Mouse (Mus musculus): ENCODE measurements around the gene Exoc4. TPM values are rescaled to one million over a fixed set of nuclear protein-coding genes. Genes with fewer than 3 reads are reported as not detected.

Gene Exoc4
- polyA plus RNA-seq, 1 experiment, result 9.2 TPM

- no peak for DNase-seq (ENCODE audit: low spot score)
Measured at GRCm38 (mm10) chr6:33468480-33468879, 219.6 kb downstream of the Exoc4 start.

- no peak for DNase-seq (ENCODE audit: low spot score)
Measured at GRCm38 (mm10) chr6:33476134-33476533, 227.2 kb downstream of the Exoc4 start.

GRCm38 (mm10) chr6:33484568-33484967 is 235.7 kb downstream of the Exoc4 start:
- DNase-seq (ENCODE audit: low spot score), result no peak

GRCm38 (mm10) chr6:33489788-33490187 is 240.9 kb downstream of the Exoc4 start:
- DNase-seq (ENCODE audit: low spot score), result no peak

DNA sequence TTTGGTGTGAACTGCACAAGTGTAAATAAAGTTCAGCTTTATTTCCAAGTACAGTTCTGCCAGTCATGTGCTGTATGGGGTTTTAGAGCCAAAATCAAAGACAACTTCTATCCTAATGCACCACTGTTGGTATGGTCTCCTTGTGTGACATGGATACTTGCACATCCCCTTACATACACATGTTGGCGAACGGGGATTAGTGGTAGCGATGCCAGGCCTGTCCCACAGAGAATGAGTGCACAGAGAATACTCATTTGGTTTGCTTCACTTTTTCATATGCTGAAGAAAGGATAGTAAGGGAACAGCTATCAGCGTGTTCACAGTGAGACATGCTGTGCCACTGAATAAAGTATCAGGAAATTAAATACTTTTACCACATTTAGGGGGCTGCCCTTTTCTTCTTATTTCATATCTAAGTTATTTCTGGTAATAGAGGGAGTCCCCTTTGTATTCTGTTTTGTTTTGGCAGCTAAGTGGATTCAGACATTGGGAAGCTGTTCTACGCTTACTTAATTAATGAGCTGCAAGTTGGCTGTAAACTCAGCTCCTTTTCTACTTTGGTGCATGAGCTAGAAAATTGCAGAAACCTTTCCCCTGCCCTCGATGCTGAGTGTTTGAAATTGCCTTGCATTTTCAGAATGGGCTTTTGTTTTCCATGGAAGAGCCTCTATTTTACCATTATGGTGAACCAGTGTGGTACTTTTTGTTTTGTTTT is 247.4 kb downstream of the Exoc4 start:
- DNase-seq (ENCODE audit: low spot score), result no peak

DNA sequence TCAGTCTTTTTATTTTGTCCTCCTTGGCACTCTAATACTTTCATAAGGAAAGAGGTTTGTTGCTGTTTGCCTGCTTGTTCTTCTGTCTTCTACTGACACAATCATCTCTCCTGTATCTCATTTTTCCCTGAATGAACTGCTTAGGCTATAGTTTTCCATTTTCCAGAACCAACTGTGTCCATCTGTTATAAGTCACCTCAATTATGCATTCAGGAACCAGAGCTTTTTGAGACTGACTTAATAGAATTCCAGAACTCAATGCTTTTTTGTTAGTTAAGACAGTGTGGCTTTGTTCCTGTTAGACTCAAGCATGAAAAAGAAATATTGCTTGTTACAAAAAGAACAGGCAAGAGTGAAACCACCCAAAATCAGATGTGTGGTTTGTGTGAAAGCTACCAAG is 248.5 kb downstream of the Exoc4 start:
- DNase-seq (ENCODE audit: low spot score), result no peak

DNA sequence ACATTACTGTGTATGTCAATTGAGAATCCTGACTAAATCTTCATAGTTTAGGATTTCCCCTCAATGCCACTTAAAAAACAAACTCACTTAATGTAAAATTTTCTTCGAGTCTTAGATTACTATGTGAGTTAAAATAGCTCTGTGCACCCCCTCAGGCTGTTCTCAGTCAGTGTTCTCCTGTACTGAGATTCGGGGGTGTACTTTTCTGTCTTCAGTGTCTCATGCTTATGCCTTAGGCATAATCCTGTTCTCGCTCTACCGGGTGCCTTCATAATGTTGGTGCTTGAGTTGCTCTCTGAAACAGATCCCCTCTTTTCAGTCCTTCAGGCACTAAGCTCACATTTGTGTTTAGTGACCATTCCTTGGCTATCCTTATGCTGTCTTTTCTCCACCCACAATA is 253.5 kb downstream of the Exoc4 start:
- DNase-seq (ENCODE audit: low spot score), result no peak

DNA sequence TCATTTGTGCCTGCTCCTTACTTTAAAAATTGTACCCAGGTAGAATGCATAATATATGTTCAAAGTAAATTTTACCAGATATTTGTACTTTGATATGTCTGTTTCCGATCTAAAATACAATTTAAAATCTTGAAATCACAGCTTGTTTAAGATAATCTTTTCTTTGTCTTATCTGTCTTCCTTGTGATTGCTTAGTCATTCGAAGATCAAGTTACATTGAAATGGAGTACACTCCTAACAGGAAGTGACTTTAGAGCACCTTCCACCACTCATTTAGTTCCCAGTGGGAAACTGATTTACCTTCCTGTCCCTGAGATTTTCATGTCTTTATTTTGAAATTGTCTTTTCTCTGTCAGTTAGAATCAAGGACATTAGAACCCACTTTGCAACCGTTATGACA is 254.5 kb downstream of the Exoc4 start:
- no peak for DNase-seq (ENCODE audit: low spot score)

DNA sequence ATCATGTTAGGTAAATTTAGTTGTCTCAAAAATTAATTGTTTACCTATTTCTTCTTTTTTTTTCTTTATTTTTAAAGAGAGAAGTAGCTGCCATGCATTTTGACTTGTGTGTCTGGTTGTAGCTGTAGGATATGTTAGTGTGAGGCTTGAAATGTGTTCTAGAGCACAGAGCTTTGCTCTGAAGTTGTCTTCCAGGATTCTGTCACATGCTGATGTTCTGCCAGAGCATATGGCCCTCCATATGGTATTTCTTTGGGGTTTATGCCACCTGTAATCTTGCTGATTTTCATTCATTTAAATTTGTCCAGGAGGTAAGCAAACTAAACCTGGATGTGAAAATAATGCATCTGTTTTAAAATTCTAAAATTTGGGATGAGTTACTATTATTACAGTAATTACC is 258.2 kb downstream of the Exoc4 start:
- DNase-seq (ENCODE audit: low spot score), result no peak

DNA sequence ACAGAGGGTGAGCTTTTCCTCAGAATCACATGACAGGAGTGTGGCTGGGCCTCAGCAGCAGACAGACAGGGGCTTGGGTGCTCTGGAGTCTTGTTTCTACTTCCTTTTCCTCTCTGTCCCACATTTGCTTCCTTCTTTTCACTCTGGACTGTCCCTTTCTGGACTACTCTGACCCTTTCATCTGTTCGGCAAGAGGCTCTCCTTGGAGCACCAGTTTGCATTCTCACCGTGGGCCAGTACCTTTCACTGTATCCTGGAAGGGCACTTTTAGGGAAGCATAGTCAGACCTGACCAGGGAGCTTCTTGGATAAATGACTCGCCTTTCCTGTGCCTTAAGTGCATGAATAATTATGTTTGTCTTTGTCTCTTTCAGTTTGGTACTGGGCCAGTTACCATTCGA is 266.5 kb downstream of the Exoc4 start:
- no peak for DNase-seq (ENCODE audit: low spot score)

- DNase-seq (ENCODE audit: low spot score), result no peak
Measured at GRCm38 (mm10) chr6:33516798-33517197, 267.9 kb downstream of the Exoc4 start.

- DNase-seq (ENCODE audit: low spot score), result no peak
Measured at GRCm38 (mm10) chr6:33517890-33518410, 269.1 kb downstream of the Exoc4 start.

DNA sequence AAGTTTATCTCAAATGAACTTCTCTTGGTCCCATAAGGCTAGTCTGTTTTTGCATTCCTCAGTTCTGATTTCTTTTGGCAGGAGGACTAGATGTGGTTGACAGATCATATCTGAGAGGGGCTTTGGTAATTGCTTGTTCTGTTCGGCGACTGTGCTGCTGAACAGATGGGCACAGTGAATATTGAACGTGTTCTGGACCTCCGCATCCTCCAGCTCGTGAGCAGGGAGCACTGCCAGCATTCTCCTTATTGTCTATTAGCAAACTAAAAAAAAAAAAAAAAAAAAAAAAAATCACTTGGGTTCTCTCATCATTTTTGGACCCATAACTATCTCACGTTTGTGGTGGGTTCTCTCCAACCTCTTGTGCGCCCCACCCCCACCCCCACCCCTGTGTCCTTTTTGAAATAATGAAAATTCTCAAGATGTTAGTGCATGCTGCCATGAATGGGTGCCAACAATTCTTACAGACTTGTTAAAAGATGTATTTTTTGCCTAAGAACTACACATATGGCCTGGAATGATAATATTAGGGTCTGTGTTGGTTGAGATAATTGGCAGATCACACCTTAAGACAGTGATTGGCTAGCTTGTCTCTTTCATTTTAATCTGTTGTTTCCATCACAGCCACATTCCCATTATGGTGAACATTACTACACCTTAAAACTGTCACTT is 276.9 kb downstream of the Exoc4 start:
- DNase-seq (ENCODE audit: low spot score), result no peak

- no peak for DNase-seq (ENCODE audit: low spot score)
Measured at GRCm38 (mm10) chr6:33540356-33540755, 291.5 kb downstream of the Exoc4 start.

DNA sequence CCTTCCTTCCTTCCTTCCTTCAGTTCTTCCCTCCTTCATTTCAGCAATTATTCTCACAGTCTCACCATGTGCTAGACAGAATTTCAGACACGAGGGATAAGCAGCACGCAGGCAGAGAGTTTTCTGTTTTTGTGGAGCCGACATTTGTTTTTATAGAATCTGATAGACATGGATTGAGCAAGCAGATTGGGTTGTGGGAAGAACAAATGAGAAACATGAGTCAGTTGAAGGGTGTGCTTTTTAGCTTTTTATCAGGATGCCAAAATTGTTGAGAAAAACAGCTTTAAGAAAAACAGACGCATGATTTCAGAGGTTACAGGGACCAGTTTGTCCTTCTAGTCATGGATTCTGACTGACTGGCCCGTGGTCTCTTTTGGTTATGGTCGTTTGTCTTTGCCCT is 293.8 kb downstream of the Exoc4 start:
- DNase-seq (ENCODE audit: low spot score), result no peak

GRCm38 (mm10) chr6:33551934-33552333 is 303.0 kb downstream of the Exoc4 start:
- no peak for DNase-seq (ENCODE audit: low spot score)

- DNase-seq (ENCODE audit: low spot score), result no peak
Measured at GRCm38 (mm10) chr6:33560925-33561324, 312.0 kb downstream of the Exoc4 start.

DNA sequence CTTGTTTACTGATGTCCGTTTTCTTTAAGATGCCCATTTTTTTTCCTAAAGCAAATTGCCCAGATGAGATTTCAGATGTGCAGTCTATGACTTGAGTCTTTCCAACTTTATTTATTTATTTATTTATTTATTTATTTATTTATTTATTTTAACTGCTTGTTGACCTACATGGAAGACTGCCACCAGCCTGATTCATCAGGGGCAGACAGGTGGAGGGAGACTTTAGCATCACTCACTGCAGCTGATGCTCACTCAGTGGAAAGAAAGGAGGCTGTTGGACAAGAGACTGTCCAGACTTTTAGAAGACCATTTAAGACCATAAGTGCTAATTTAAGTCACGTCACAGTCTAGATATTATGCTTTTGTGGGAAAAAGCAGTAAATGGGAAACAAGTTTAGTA is 313.0 kb downstream of the Exoc4 start:
- no peak for DNase-seq (ENCODE audit: low spot score)

- DNase-seq (ENCODE audit: low spot score), result no peak
Measured at GRCm38 (mm10) chr6:33575947-33576346, 327.1 kb downstream of the Exoc4 start.

- DNase-seq (ENCODE audit: low spot score), result no peak
Measured at GRCm38 (mm10) chr6:33608469-33608868, 359.6 kb downstream of the Exoc4 start.

DNA sequence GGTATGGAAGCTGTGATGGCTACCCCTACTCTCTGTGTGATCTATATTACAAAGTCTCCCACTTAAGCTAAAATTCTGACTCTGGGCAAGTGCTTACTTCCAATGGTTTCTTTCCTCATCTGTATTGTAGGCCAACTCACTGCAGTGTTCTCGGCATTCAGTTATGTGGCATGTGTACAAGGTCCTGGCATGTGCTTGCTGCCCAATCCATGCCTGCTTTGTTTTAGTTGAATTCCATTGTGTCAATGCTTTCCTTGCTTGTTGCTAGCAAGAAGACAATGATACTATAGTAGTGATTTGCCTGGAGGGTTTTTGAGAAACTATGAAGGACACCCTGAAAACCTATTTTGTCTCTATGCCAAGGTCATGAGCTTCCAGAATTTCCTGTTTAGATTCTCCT is 365.1 kb downstream of the Exoc4 start:
- no peak for DNase-seq (ENCODE audit: low spot score)

DNA sequence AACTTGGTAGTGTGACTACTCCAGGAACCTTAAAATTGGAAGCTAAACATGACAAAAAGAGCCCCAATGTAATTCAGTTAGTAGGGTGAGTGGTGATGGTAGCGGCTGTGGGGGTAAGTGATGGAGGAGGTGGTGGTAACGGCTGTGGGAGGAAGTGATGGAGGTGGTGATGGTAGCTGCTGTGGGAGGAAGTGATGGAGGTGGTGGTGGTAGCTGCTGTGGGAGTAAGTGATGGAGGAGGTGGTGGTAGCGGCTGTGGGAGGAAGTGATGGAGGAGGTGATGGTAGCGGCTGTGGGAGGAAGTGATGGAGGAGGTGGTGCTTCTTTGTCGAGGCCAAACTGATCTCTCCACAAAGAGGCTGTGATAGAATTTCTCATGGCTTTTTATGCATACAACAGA is 369.7 kb downstream of the Exoc4 start:
- no peak for DNase-seq (ENCODE audit: low spot score)

- DNase-seq (ENCODE audit: low spot score), result no peak
Measured at GRCm38 (mm10) chr6:33620701-33621100, 371.8 kb downstream of the Exoc4 start.
